Mouse (Mus musculus): ENCODE data around the gene Ranbp3.

- TF ChIP-seq CTCF (IDR thresholded peaks at IDR 0.05; ENCODE audit: low read depth) (no peak), EP300 (optimal IDR thresholded peaks at IDR 0.05) (no peak)
Observed at GRCm38 (mm10) chr17:56647546-56647945, 25.5 kb upstream of the Ranbp3 start.

Data from stomach, postnatal 0 days (tissue).